Mouse (Mus musculus) forebrain, embryonic 11.5 days (tissue): ENCODE results near the gene Supt3. TPM values are rescaled to one million over a fixed set of nuclear protein-coding genes. Genes with fewer than 3 reads are reported as not detected.

ENCODE experiments used
- ATAC-seq: fragments of 200-750 bp; cut with Nextera tagmentation; replicated peaks from 2 replicates; pipeline ENCODE4 v1.8.0; 2017; ENCODE audit warnings: moderate TSS enrichment; ENCODE audit not compliant: low FRiP score
- DNase-seq: peaks from one replicate; pipeline ENCODE4 v3.0.0-alpha.2; 2017; ENCODE audit warnings: low spot score
- H3K27ac ChIP-seq: fragments of 300-500 bp; sonication (generic); 2 replicates; pipeline ENCODE4 v1.5.1; 2014; ENCODE audit warnings: low read depth, low read length
- H3K27me3 ChIP-seq: fragments of 300-500 bp; sonication (generic); 2 replicates; pipeline ENCODE4 v1.6.1; 2014; ENCODE audit warnings: mild to moderate bottlenecking, low read length, mixed read lengths; ENCODE audit not compliant: control insufficient read depth, insufficient read depth
- H3K36me3 ChIP-seq: fragments of 300-500 bp; sonication (generic); 2 replicates; pipeline ENCODE4 v1.6.1; 2014; ENCODE audit warnings: mild to moderate bottlenecking, low read length, moderate library complexity, mixed read lengths; ENCODE audit not compliant: control insufficient read depth, insufficient read depth
- H3K4me1 ChIP-seq: fragments of 300-500 bp; sonication (generic); replicated peaks from 2 replicates; pipeline ENCODE4 v1.6.1; 2014; ENCODE audit warnings: low read length, mixed read lengths; ENCODE audit not compliant: control insufficient read depth, insufficient read depth
- H3K4me2 ChIP-seq: fragments of 300-500 bp; sonication (generic); 2 replicates; pipeline ENCODE4 v1.6.1; 2014; ENCODE audit warnings: low read depth, mild to moderate bottlenecking, low read length, moderate library complexity, mixed read lengths; ENCODE audit not compliant: severe bottlenecking
- H3K4me3 ChIP-seq: fragments of 300-500 bp; sonication (generic); 2 replicates; pipeline ENCODE4 v1.5.1; 2014; ENCODE audit warnings: low read depth, low read length
- H3K9ac ChIP-seq: fragments of 300-500 bp; sonication (generic); 2 replicates; pipeline ENCODE4 v1.6.1; 2014; ENCODE audit warnings: low read length
- H3K9me3 ChIP-seq: fragments of 300-500 bp; sonication (generic); 2 replicates; pipeline ENCODE4 v1.6.1; 2016; ENCODE audit warnings: low read length, mixed read lengths; ENCODE audit not compliant: control insufficient read depth
- WGBS: fragments of 180-500 bp; shearing (Covaris S2); extraction: QIAGEN DNeasy Blood & Tissue Kit; methylation state at CpG from one replicate; pipeline ENCODE4 v1.1.7; 2014; 5-methylcytosine and 5-hydroxymethylcytosine counted together
- polyA plus RNA-seq: library from polyadenylated mRNA; unstranded; fragments of >200 nt; fragmentation: Nextera tagmentation; extraction: Ambion mirVana; gene quantifications from 2 replicates; pipeline ENCODE4 v1.2.1, GENCODE M21; 2014

The Supt3 gene
- polyA plus RNA-seq, 1 experiment from 2014 or later = 24.9 TPM

GRCm38 (mm10) chr17:44829587-44829986 is 52.6 kb downstream of the Supt3 start:
- no peaks in the 10 kb centered on the region for H3K36me3 ChIP-seq
- WGBS = 92% methylated on average over 3 of the region's 3 CpGs
- no peak overlapping the region for H3K4me2 ChIP-seq
- H3K9me3 ChIP-seq = no peaks in the 10 kb centered on the region
- H3K4me1 ChIP-seq = no peaks in the 10 kb centered on the region
- no peak overlapping the region for H3K27ac ChIP-seq
- no peak for ATAC-seq
- no peak overlapping the region for H3K9ac ChIP-seq
- H3K4me3 ChIP-seq = no peak overlapping the region
- H3K27me3 ChIP-seq = no peaks in the 10 kb centered on the region
- DNase-seq = no peak

- H3K9me3 ChIP-seq = no peaks in the 10 kb centered on the region
- H3K4me2 ChIP-seq = no peak overlapping the region
- no peaks in the 10 kb centered on the region for H3K27me3 ChIP-seq
- DNase-seq = no peak
- H3K9ac ChIP-seq = no peak overlapping the region
- no peak overlapping the region for H3K27ac ChIP-seq
- H3K4me1 ChIP-seq = no peaks in the 10 kb centered on the region
- H3K4me3 ChIP-seq = no peak overlapping the region
- no peak for ATAC-seq
- no peaks in the 10 kb centered on the region for H3K36me3 ChIP-seq
- 85% methylated on average over 1 of the region's 1 CpGs for WGBS
Observed at GRCm38 (mm10) chr17:44831201-44831600, 54.2 kb downstream of the Supt3 start.

DNA sequence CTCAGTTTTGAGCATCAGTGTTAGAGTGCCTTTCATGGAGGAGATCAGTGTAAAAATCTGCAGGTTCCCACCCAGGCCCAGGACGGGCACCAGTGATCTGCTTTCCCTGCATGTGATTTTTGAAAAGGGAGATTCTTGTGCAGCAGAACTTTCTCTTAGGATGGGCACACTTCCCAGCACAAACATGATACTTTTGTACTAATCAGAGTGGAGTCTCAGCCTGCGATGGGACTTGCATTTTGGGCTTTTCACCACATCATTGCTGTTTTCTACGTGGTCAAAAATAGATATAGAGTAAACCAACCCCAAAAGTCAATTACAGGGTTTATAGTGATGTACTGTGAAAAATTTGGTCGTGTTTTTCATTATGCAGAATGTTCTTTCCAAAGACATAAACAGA is 65.2 kb downstream of the Supt3 start:
- H3K4me3 ChIP-seq = no peak overlapping the region
- no peak overlapping the region for H3K27ac ChIP-seq
- no peaks in the 10 kb centered on the region for H3K36me3 ChIP-seq
- no peak for DNase-seq
- 82% methylated on average over 4 of the region's 4 CpGs for whole genome bisulfite sequencing
- H3K9me3 ChIP-seq = no peaks in the 10 kb centered on the region
- no peaks in the 10 kb centered on the region for H3K4me1 ChIP-seq
- H3K4me2 ChIP-seq = no peak overlapping the region
- no peak overlapping the region for H3K9ac ChIP-seq
- H3K27me3 ChIP-seq = no peaks in the 10 kb centered on the region
- ATAC-seq = no peak

DNA sequence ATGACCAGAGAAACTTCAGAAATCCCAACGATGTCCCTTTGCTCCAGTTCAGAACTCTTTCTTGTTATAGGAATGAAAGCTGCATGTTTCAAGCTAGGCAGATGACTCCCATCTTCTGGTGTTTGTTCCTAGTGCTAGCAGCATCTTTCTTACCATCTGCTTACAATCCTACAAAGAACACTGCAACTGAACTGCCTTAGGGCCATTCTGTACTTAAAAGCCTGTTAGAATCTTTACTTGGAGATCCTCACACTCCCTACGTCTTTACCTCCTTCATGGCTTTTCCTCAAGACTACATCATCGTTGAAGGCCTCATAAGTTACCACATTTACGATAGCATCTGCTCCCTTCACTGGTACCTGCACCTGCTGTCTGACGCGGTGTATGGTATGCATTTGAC is 86.2 kb downstream of the Supt3 start:
- Histone ChIP-seq H3K4me3 (no peak overlapping the region), H3K9ac (no peak overlapping the region), H3K4me2 (no peak overlapping the region), H3K27me3 (no peaks in the 10 kb centered on the region), H3K4me1 (no peaks in the 10 kb centered on the region), H3K9me3 (no peaks in the 10 kb centered on the region), H3K36me3 (no peaks in the 10 kb centered on the region), H3K27ac (no peak overlapping the region)
- DNase-seq (no peak), ATAC-seq (no peak)
- WGBS = 97% methylated on average over 6 of the region's 6 CpGs

- Histone ChIP-seq H3K4me1 (no peaks in the 10 kb centered on the region), H3K4me3 (no peak overlapping the region), H3K9me3 (no peaks in the 10 kb centered on the region), H3K36me3 (no peaks in the 10 kb centered on the region), H3K27ac (no peak overlapping the region), H3K4me2 (no peak overlapping the region), H3K9ac (no peak overlapping the region), H3K27me3 (no peaks in the 10 kb centered on the region)
- WGBS = 80% methylated on average over 1 of the region's 1 CpGs
- ATAC-seq (no peak), DNase-seq (no peak)
Observed at GRCm38 (mm10) chr17:44893592-44893991, 116.6 kb downstream of the Supt3 start.

- ATAC-seq = no peak
- Histone ChIP-seq H3K9me3 (no peaks in the 10 kb centered on the region), H3K27ac (no peak overlapping the region), H3K4me3 (no peak overlapping the region), H3K4me2 (no peak overlapping the region), H3K4me1 (no peaks in the 10 kb centered on the region), H3K36me3 (no peaks in the 10 kb centered on the region), H3K9ac (no peak overlapping the region), H3K27me3 (no peaks in the 10 kb centered on the region)
- 82% methylated on average over 4 of the region's 4 CpGs for WGBS
- no peak for DNase-seq
Observed at GRCm38 (mm10) chr17:44943536-44944090, 166.7 kb downstream of the Supt3 start.

GRCm38 (mm10) chr17:44945333-44945732 is 168.4 kb downstream of the Supt3 start:
- H3K27me3 ChIP-seq = no peaks in the 10 kb centered on the region
- no peak overlapping the region for H3K4me2 ChIP-seq
- H3K9ac ChIP-seq = no peak overlapping the region
- no peak for ATAC-seq
- no peak for DNase-seq
- no peaks in the 10 kb centered on the region for H3K4me1 ChIP-seq
- 93% methylated on average over 5 of the region's 5 CpGs for WGBS
- H3K36me3 ChIP-seq = no peaks in the 10 kb centered on the region
- H3K27ac ChIP-seq = no peak overlapping the region
- H3K4me3 ChIP-seq = no peak overlapping the region
- H3K9me3 ChIP-seq = no peaks in the 10 kb centered on the region

DNA sequence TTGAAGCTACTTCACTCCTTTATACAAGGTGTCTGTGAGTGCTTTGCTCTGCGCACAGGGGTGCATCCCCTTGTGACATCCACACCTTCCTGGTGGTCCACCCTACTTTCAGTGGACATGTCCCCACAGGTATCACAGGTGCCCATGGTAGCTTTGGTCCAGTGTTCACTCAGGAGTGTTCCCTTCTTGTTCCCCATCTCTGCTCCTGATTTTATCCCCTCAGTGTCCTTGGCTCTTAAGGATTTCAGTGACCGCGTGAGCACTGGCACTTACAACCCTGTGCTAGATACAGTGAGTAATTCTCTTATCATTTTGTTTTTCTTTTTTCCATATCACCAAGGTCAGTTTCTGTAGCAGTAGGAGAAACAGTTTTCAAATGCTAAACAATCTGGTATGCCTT is 171.4 kb downstream of the Supt3 start:
- Histone ChIP-seq H3K27me3 (no peaks in the 10 kb centered on the region), H3K4me2 (no peak overlapping the region), H3K9me3 (no peaks in the 10 kb centered on the region), H3K36me3 (no peaks in the 10 kb centered on the region), H3K9ac (no peak overlapping the region), H3K27ac (no peak overlapping the region), H3K4me1 (no peaks in the 10 kb centered on the region), H3K4me3 (no peak overlapping the region)
- no peak for DNase-seq
- no peak for ATAC-seq
- WGBS = 92% methylated on average over 3 of the region's 3 CpGs

- ATAC-seq = no peak
- WGBS = 80% methylated on average over 2 of the region's 2 CpGs
- H3K9me3 ChIP-seq = no peaks in the 10 kb centered on the region
Observed at GRCm38 (mm10) chr17:44956671-44957070, 179.7 kb downstream of the Supt3 start.

More at GRCm38 (mm10) chr17:44956671-44957070, 179.7 kb downstream of the Supt3 start:
- no peaks in the 10 kb centered on the region for H3K27me3 ChIP-seq
- H3K4me2 ChIP-seq = no peak overlapping the region
- no peak for DNase-seq
- H3K4me3 ChIP-seq = no peak overlapping the region
- no peaks in the 10 kb centered on the region for H3K36me3 ChIP-seq
- no peak overlapping the region for H3K9ac ChIP-seq
- no peaks in the 10 kb centered on the region for H3K4me1 ChIP-seq
- no peak overlapping the region for H3K27ac ChIP-seq
